Mouse (Mus musculus): ENCODE results near the gene Sft2d2.
A peak's percentile ranks its signal among the peaks of the same experiment; 100 is the strongest.

Sft2d2 gene

GRCm38 (mm10) chr1:165190068-165190467 is 4.2 kb downstream of the Sft2d2 start:
- DNase-seq, result no peak

DNA sequence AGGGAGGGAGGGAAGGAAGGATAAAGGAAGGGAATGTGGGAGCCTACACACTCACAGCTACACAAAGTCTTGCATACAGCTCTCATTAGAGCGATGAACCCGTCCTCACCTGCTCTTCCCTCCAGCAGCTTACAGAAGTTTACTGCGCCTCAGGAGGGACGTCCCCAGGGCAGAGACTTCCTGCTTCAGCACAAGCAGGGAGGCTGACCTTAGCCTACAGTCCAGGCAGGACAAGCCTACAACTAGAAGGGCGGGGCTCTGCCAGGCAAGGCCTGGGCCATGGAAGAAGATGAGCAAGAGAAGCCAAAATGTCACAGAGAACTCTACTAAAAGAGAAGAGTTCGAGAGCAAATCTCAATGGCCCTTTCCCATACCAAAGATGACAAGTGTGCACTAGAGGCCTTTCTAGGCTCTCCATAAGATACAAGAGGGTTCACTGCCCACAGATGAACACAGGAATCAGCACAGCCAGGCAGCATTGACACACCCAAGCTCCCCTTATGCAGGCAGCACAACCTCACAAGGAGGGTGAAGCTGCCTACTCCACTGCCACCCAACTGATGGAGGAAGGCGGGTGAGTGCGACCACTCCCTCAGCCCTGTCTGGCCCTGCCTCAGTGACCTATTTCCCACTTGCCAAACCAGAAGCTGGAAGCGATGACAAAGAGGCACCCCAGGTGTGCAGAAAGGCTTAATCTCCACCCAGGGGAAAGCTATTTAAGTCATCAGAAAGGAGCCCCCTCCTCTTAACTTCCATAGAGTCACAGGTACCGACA is 5.2 kb downstream of the Sft2d2 start:
- no peak for DNase-seq

DNA sequence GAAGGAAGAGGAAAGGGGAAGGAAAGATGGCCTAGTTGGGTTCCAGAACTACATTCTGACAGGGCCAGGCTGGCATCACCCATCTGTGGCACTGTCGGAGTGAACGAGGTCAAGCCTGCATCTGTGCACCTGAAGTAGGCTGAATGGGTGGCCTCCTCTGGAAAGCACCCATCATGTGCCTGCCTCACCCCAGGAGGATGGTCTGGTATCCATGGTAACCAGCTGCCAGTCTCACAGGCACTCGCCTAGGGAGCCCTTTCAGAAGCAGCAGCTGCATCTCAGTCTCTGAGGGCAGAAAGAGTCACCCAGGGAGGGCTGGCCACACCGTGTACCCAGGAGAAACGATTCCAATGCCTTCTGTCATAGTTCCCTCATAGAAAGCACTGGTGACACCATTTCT is 6.9 kb downstream of the Sft2d2 start:
- DNase-seq, result no peak

- no peak for DNase-seq
These were observed 7.7 kb downstream of the Sft2d2 start for GRCm38 (mm10) chr1:165186491-165186890.

DNA sequence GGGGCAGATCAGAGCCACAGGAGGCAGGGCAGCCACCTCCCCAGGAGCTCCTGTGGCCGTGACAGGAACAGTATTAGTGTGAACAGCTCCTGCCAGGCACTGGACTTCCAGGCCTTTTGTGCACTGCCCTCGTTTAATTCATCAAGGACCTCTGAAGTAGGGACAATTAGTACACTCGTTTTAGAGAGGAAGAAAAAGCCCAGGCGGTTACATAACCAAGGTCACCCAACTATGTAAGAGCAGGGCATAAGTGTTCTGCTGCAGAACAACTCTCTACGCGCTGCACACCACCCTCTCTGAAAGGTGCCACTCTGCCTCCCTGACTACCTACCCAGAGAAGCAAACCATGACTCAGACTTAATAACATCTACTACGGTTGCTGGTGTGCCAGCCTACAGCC is 9.1 kb downstream of the Sft2d2 start:
- peak; percentile 24 to 75 for DNase-seq

DNA sequence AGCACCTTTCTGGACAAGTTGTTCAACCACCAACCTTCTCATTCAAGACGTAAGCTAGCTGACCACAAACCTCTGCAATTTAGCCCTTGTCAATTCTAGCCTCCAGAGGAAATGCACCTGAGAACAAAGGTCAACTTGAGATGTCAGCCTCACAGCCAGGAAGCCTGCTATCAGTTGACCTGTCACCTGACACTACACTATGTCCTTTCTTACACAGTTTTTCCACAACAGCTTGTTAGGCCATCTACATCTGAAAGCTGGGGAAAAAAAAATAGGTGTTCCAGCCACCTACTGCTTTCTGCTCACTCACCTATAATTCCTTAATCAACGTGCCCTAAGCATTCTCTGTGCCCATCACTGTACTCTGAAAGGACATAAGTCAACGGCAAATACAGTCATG is 10.1 kb downstream of the Sft2d2 start:
- no peak for DNase-seq

- DNase-seq, result no peak
These were observed 10.8 kb downstream of the Sft2d2 start for GRCm38 (mm10) chr1:165183400-165183799.

DNA sequence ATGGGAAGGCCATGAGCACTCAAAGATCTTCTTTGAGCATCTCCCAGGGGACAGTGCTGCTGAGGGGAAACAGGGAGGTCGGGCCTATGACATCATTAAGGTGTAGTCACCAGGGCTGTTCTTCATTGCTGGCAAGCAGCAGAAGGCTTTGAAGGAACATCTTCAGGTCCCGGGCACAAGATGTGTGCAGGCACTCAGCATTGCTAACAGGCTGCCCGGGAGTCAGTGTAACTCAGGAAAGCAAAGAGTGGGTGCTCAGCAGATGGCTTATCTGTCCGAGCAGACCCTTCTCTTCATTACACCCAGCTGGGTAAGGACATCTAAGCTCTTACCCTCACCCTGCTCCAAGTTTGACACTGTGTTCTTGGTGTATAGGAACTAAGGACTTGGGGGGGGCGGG is 14.9 kb downstream of the Sft2d2 start:
- no peak for DNase-seq

DNA sequence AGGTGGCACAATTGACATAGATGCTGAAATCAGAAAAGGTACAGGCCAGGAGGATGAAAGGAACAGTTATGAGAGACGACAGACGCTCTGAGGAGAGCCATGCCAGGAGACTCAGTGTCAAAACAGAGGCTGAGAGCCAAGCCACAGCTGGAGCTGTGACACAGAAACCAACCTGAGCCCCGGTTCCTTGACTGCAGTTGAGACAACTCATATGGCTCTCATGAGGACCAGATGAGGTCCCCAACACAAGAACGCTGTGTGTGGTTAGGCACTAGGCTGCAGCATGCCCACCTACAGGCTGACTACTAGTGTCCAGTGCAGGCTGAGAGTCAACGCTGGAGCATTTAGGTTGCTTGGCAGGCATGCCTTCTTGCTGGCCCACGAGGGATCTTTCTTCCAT is 16.2 kb downstream of the Sft2d2 start:
- no peak for DNase-seq

- no peak for DNase-seq
These were observed 20.1 kb downstream of the Sft2d2 start for GRCm38 (mm10) chr1:165174059-165174616.

GRCm38 (mm10) chr1:165171277-165171676 is 23.0 kb downstream of the Sft2d2 start:
- no peak for DNase-seq

DNA sequence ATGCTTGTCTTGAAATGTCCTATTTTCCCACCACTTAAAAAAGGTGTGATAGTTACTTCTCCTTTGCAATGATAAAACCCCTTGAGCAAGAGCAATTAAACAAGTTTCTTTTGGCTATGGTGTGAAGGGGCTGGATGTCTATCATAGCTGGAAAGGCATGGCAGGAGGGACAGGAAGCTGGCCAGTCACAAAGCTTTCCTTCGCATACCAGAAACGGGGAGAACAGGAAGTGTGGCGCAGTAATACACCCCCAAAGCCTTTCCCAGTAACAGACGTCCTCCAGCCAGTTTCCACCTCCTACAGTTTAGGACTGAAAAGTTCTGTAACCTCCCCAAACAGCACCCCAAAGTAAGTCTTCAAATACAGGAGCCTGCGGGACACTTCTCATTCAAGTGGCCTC is 24.1 kb downstream of the Sft2d2 start:
- no peak for DNase-seq

DNA sequence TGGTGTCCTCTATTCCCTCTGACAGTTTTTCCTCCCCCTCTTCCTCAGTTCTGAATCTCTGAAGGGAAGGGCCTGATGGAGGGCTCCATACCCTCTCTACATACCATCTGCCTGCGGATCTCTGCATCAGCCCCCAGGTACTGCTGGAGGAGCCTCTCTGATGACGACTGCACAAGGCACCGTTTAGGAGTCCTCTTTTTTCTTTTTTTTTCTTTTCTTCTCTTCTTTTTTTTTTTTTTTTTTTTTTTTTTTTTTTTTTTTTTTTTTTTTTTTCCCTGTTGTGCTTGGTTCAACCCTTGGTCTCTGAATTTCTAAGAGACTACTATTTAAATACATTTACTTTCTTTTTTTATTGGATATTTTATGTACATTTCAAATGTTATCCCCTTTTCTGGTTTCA is 24.8 kb downstream of the Sft2d2 start:
- DNase-seq, result no peak

DNA sequence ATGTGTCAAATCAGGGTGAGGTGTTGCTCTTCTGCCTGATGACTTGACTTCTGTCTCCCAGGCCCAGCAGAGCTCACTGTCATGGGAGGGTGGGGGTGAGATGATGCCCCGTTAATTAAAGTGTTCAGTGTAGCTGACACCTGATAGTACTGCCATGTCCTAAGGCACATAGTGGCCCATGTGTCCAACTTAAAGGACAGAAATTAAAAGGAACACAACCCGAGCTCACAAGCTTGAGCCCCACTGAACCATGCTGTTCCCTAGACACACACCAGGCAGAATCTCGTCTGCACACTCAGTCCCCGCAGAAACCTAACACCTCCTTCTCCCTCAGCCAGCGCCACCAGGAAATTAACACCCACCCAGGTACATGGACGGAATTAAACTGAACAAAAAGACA is 29.3 kb downstream of the Sft2d2 start:
- no peak for DNase-seq

GRCm38 (mm10) chr1:165160723-165161405 is 33.4 kb downstream of the Sft2d2 start, which contains the start of gene Tbx19:
Tbx19 (minus strand) TSS chr1:165160773.
- DNase-seq, result no peak

DNA sequence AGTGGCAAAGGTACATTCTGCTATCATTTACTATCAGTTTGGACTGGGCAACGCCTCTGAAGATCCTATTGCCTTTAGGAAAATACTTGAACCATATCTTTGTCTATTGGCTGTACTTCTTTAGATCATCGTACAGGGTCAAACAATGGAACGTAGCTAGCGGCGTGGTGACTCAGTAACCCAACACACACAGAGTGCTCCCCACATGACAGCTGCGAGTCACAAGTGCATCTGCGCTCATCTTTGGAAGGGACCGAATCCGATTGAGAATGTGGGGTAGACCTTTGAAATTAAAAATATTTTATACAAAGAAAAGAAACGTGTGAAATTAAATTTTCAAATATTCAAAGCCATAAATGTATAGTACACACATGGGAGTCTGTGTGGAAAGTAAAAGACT is 35.4 kb downstream of the Sft2d2 start:
- DNase-seq, result no peak

- DNase-seq, result no peak
These were observed 40.1 kb downstream of the Sft2d2 start for GRCm38 (mm10) chr1:165154162-165154561.

DNA sequence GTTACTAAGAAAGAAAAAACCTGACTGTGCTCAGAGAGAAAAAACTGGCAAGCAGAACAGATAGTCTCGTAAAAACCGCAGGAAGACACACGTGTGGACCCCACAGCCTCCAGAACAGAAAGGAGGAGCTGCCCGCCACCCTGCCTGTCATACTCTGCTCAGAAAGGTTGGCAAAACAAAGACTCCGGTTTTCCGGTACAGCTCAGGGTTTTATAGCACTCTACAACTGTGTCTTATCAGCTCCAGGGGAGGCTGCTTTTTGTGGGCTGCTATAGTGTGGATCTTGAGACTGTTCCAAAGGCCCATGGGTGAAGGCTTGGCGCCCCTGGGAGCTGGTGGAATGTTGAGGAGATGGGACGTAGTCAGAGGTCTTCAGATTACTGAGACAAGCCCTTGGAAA is 43.0 kb downstream of the Sft2d2 start:
- no peak for DNase-seq

GRCm38 (mm10) chr1:165142343-165142916 is 51.8 kb downstream of the Sft2d2 start:
- DNase-seq, result no peak

GRCm38 (mm10) chr1:165140227-165140626 is 54.0 kb downstream of the Sft2d2 start:
- DNase-seq, result no peak

DNA sequence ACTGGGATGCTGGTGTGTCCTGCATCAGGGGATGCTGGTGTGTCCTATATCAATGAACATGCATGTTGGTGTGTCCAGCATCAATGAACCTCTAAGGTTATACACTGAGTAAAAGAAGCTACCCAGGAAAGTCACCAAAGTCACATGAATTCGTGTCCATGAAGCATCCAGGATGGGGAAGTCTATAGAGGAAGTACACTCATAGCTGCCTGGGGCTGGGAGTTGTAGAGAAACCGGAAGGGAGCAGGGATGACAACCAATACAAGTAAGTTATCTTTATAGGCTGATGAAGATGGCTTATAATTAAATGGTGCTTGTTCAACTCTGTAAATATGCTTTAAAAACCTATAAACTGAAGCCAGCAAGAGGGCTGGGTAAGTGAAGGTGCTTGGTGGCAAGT is 60.4 kb downstream of the Sft2d2 start:
- DNase-seq, result no peak

GRCm38 (mm10) chr1:165133279-165133678 is 61.0 kb downstream of the Sft2d2 start:
- no peak for DNase-seq

DNA sequence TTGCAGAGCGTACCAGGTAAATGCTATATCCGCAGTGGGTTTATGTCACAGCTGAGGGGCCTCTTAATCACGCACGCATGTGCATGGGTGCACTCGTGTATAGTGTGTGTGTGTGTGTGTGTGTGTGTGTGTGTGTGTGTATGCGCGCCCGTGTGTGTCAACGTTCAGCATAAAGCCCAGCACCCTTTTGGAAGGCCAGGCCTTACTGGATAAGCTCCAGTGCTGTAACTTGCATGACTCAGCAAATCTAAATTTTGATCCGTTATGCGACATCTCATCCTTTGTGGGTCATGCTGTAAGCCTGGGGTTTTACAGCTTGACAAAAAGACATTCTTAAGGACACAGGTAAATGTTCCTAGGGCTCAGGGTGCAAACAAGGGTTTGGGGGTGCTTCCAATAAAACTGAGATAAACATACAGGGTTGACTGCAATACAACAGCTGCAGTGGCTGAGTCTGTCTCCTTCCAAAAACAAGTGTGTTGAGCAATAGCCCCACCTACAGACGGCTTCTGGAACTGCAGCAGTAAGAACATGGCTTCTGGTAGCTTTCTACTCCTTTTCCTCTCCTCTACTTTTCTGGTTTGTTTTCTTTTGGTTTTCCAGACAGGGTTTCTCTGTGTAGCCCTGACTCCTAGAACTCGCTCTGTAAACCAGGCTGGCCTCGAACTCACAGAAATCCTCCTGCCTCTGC is 61.9 kb downstream of the Sft2d2 start:
- DNase-seq, result peak; percentile 55 to 88

Measured in kidney, adult 8-10 months (tissue).